Mouse (Mus musculus): ENCODE measurements at regions not wholly inside any gene's neighbourhood (a gene's known extent, or its start where the extent isn't known, plus 50 kb on each side); places are given as distances from the start of the nearest gene placed in this dataset.

DNA sequence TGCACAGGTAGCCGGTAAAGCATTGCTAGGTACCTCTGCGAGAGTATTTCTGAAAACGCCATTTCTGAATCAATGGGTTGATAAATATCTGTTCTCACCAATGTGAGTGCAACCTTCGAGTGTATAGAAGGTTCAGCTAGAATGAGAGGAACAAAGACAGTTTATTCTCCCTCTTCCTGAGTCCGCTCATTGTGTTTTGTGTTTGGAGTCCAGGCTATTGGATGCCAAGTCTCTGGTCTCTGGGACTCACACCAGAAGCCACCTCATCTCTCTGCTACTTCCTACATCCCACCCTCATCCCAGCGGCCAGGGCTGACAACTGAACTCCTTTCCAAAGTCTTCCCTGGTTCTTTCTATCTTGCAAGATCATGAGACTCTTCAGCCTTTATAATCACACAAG lies 62.7 kb downstream of the Lrrc30 start:
- H3K9me3 ChIP-seq (replicated peaks) = no peaks in the 10 kb centered on the region
- 59% methylated on average over 6 of the region's 6 CpGs for WGBS (ENCODE audit: insufficient replicate concordance)
- H3K27ac ChIP-seq (replicated peaks) = no peak overlapping the region
- no peak overlapping the region for H3K9ac ChIP-seq
- ATAC-seq (ENCODE audit: insufficient read depth) = no peak
- H3K36me3 ChIP-seq (replicated peaks) = no peaks in the 10 kb centered on the region
- no peaks in the 10 kb centered on the region for H3K4me1 ChIP-seq (replicated peaks)
- H3K4me3 ChIP-seq (replicated peaks) = no peak overlapping the region
- no peaks in the 10 kb centered on the region for H3K27me3 ChIP-seq
- H3K4me2 ChIP-seq = no peak overlapping the region

DNA sequence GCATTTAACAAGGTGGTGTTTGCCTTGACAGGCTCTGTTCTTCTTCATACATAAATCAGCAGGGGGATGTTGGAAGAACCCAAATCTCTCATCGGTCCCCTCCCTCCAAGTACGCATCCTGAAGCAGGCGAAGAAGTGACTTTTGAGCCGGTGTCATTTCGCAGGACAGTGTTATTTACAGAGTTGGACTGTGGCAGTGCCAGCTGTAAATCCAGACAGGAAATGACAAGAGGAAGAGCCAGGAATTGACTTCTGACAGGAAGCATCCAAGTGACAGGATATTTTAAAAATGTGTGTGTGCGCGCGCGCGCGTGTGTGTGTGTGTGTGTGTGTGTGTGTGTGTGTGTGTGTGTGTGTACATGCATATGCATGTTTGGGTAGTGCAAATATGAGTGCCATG lies 66.3 kb downstream of the Lrrc30 start:
- no peaks in the 10 kb centered on the region for H3K27me3 ChIP-seq
- no peaks in the 10 kb centered on the region for H3K36me3 ChIP-seq (replicated peaks)
- H3K27ac ChIP-seq (replicated peaks) = no peak overlapping the region
- no peak for ATAC-seq (ENCODE audit: insufficient read depth)
- no peaks in the 10 kb centered on the region for H3K9me3 ChIP-seq (replicated peaks)
- no peak overlapping the region for H3K4me3 ChIP-seq (replicated peaks)
- no peaks in the 10 kb centered on the region for H3K4me1 ChIP-seq (replicated peaks)
- 65% methylated on average over 11 of the region's 11 CpGs for WGBS (ENCODE audit: insufficient replicate concordance)
- no peak overlapping the region for H3K9ac ChIP-seq
- no peak overlapping the region for H3K4me2 ChIP-seq

DNA sequence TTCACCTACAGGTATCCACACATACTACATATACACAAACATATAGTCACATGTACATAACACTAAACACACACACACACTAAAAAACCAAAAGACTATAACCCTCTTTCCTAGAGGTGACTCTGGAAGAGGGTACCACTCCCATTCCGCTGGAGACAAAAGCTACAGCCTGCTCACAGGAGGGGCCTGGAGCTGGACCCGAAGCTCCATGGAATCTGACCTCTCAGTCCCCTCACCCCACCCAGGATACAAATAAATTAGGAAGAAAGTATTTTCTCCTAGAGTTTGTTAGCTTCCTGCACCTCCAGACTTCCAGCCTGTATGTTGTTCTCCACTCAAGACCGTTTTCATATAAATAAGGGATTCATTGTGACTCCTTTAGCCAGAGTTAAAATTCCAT lies 66.8 kb downstream of the Lrrc30 start:
- ATAC-seq (ENCODE audit: insufficient read depth) = no peak
- H3K27me3 ChIP-seq = no peaks in the 10 kb centered on the region
- 54% methylated on average over 3 of the region's 3 CpGs for WGBS (ENCODE audit: insufficient replicate concordance)
- H3K9ac ChIP-seq = no peak overlapping the region
- no peaks in the 10 kb centered on the region for H3K36me3 ChIP-seq (replicated peaks)
- no peaks in the 10 kb centered on the region for H3K4me1 ChIP-seq (replicated peaks)
- H3K4me2 ChIP-seq = no peak overlapping the region
- no peak overlapping the region for H3K27ac ChIP-seq (replicated peaks)
- no peak overlapping the region for H3K4me3 ChIP-seq (replicated peaks)
- H3K9me3 ChIP-seq (replicated peaks) = no peaks in the 10 kb centered on the region

DNA sequence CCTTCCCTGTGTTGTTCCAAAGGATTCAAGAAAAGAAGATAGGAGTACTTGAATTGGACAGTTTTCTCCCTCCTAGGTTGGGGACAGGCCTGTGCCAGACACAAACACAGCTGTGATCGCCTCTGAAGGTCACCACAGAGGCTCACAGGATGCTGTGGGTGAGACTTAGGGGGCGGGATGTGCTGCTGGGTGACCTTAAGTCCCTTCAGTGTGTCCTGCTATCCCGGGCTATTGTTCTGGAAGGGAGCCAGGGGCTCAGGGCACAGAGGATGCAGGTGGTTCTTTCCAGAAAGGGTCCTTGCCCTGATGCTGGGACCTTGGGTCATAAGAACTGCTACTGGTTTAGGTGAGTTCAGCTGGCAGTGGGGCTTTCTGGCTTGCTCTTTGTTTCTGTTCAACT lies 67.7 kb downstream of the Lrrc30 start:
- 30% methylated on average over 3 of the region's 3 CpGs for WGBS (ENCODE audit: insufficient replicate concordance)
- Histone ChIP-seq H3K9me3 (replicated peaks) (no peaks in the 10 kb centered on the region), H3K27ac (replicated peaks) (no peak overlapping the region), H3K27me3 (no peaks in the 10 kb centered on the region), H3K4me3 (replicated peaks) (no peak overlapping the region), H3K9ac (no peak overlapping the region), H3K4me2 (no peak overlapping the region), H3K36me3 (replicated peaks) (no peaks in the 10 kb centered on the region), H3K4me1 (replicated peaks) (no peaks in the 10 kb centered on the region)
- no peak for ATAC-seq (ENCODE audit: insufficient read depth)

DNA sequence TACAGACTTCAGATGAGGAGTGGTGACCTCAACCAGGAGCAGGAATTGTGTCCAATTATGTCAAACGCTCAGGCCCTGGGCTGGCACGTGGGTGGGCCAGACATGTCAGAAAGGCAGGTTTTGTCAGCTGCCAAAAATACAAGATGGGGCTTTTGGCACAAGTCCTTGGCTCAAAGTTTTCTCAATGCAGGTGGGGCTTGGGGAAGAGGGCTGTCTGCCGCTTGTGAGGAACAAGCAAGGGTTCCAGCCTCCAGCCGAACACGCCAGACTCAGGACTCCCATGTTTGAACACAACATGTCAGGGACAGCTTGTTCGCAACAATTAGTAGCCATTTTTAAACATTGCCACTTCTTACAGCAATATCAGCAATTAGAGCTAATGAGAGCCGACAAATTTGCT lies 69.5 kb downstream of the Lrrc30 start:
- 66% methylated on average over 7 of the region's 7 CpGs for WGBS (ENCODE audit: insufficient replicate concordance)
- no peaks in the 10 kb centered on the region for H3K27me3 ChIP-seq
- ATAC-seq (ENCODE audit: insufficient read depth) = no peak

DNA sequence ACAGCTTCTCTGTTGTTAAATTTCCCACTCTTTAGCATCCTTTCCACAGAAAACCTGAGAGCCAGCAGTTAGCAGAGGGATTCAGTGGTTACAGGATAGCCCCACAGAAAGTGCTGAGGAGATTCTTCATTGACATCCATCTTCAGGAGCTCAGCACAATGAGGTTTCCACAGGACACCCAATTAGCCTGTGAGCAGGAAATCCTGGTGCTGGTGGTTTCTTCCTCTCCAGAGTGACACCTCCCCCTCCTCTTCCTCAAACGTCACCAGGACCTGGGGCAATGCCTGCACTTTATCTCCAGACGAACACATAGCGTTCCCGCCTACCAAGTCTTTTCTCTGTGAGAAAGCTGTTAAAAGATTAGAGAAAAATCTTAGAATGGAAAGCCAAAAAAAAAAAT lies 70.7 kb downstream of the Lrrc30 start:
- Histone ChIP-seq H3K9me3 (replicated peaks) (no peaks in the 10 kb centered on the region), H3K4me1 (replicated peaks) (no peaks in the 10 kb centered on the region), H3K27ac (replicated peaks) (no peak overlapping the region), H3K4me3 (replicated peaks) (no peak overlapping the region), H3K36me3 (replicated peaks) (no peaks in the 10 kb centered on the region), H3K9ac (no peak overlapping the region), H3K4me2 (no peak overlapping the region), H3K27me3 (no peaks in the 10 kb centered on the region)
- 25% methylated on average over 4 of the region's 4 CpGs for WGBS (ENCODE audit: insufficient replicate concordance)
- no peak for ATAC-seq (ENCODE audit: insufficient read depth)

More for the DNA sequence above, 69.5 kb downstream of the Lrrc30 start:
- no peak overlapping the region for H3K27ac ChIP-seq (replicated peaks)
- no peak overlapping the region for H3K4me3 ChIP-seq (replicated peaks)
- no peaks in the 10 kb centered on the region for H3K9me3 ChIP-seq (replicated peaks)
- H3K4me1 ChIP-seq (replicated peaks) = no peaks in the 10 kb centered on the region
- no peaks in the 10 kb centered on the region for H3K36me3 ChIP-seq (replicated peaks)
- no peak overlapping the region for H3K4me2 ChIP-seq
- H3K9ac ChIP-seq = no peak overlapping the region

DNA sequence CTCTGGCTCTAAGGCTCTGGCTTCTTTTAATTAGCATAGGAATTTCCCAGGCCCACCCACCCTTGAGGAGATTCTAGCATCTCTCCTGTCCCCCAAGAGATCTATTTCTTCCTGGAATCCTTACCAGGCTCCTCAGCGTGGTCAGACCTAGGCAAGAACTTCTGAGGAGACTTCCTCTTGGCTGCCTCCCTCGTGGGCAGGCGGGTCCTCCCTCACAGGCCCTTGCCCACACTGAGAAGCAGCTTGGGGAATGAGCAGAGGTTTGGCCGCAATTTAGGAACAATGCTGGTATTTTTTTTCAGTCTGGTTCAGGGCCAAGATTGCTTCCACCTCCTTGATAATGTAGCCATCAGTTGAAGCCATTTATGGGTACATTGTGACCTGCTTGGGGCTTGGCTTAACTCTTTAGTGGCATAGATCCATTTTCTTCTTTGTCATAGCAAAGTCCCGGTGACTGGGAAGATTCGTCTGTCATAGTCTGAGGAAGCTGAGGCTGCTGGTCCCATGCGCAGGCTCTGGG lies 75.1 kb downstream of the Lrrc30 start:
- Histone ChIP-seq H3K4me2 (no peak overlapping the region), H3K9me3 (replicated peaks) (no peaks in the 10 kb centered on the region), H3K36me3 (replicated peaks) (no peaks in the 10 kb centered on the region), H3K4me1 (replicated peaks) (no peaks in the 10 kb centered on the region), H3K27me3 (no peaks in the 10 kb centered on the region), H3K4me3 (replicated peaks) (no peak overlapping the region), H3K27ac (replicated peaks) (no peak overlapping the region), H3K9ac (no peak overlapping the region)
- no peak for ATAC-seq (ENCODE audit: insufficient read depth)
- 45% methylated on average over 7 of the region's 7 CpGs for whole genome bisulfite sequencing (ENCODE audit: insufficient replicate concordance)

DNA sequence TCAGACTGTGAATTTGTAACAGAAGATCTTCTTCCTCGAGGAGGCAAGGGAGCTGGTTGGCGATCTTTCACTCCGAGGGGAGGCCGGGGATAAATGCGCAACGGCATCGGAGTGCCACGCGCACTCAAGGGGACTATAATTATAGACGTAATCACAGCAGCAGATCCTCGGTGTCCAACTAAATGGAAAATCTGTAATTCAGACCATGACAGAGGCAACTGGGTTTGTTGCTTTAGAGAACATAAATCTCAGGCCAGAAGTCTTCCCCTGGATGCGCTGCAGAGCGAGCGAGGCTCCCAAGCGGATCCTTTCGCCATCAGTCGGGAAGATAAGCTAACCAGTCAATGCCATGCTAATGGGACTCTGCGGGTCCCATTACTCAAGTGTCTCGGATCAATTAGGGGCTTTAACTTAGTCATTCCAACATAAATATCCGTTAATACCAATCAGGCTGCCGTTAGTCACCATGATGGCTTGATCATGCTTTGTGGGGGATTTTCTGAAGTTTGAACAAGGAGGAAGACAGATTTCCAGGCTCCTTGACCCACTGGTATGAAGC lies 79.9 kb downstream of the Lrrc30 start:
- H3K27ac ChIP-seq (replicated peaks) = no peak overlapping the region
- 81% methylated on average over 21 of the region's 21 CpGs for WGBS (ENCODE audit: insufficient replicate concordance)
- no peak overlapping the region for H3K4me3 ChIP-seq (replicated peaks)
- H3K4me2 ChIP-seq = no peak overlapping the region
- H3K9ac ChIP-seq = no peak overlapping the region
- ATAC-seq (ENCODE audit: insufficient read depth) = no peak
- no peaks in the 10 kb centered on the region for H3K4me1 ChIP-seq (replicated peaks)
- no peaks in the 10 kb centered on the region for H3K27me3 ChIP-seq
- no peaks in the 10 kb centered on the region for H3K9me3 ChIP-seq (replicated peaks)
- no peaks in the 10 kb centered on the region for H3K36me3 ChIP-seq (replicated peaks)

DNA sequence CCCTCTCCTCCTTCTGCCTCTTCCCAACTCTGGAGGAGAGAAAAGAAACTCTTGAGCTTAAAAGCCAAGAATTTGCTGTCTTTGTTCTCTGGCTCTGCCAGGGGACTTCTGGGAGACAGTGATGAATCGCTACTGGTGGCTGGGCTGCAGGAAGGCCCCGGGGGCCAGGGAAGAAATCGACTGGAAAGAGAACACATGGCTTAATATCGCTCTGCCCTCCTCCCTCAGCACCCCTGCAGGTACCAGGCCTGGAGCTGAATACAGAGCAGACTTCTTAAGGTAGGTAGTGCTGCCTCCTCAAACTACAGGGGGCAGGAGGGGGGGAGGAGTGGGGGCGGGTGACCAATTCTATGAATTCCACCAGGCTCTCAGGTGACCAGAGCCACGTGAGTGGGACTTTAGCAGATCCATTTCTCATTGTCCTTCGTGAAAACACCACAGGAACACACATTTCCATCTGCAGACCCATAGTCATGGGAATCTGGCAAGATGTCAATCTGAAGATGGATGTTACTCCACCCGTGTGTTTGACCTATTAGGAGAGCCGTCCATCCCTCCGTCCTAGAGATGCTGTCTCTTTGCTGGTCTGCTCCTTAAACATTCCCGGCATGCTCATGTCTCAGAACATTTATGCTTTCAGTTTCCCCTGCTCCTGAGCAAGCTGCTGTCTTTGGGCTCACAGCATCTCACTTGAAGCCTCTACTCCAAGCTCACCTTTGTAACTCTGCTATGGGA lies 83.4 kb downstream of the Lrrc30 start:
- ATAC-seq (ENCODE audit: insufficient read depth) = no peak
- H3K4me3 ChIP-seq (replicated peaks) = no peak overlapping the region
- H3K9me3 ChIP-seq (replicated peaks) = 0 out of 2 replicates have a peak, but pooled peaks cover 3% of the 10 kb centered on the region
- H3K9ac ChIP-seq = no peak overlapping the region
- H3K4me1 ChIP-seq (replicated peaks) = no peaks in the 10 kb centered on the region
- 59% methylated on average over 11 of the region's 11 CpGs for WGBS (ENCODE audit: insufficient replicate concordance)
- H3K27me3 ChIP-seq = no peaks in the 10 kb centered on the region
- H3K27ac ChIP-seq (replicated peaks) = no peak overlapping the region
- no peak overlapping the region for H3K4me2 ChIP-seq
- no peaks in the 10 kb centered on the region for H3K36me3 ChIP-seq (replicated peaks)

DNA sequence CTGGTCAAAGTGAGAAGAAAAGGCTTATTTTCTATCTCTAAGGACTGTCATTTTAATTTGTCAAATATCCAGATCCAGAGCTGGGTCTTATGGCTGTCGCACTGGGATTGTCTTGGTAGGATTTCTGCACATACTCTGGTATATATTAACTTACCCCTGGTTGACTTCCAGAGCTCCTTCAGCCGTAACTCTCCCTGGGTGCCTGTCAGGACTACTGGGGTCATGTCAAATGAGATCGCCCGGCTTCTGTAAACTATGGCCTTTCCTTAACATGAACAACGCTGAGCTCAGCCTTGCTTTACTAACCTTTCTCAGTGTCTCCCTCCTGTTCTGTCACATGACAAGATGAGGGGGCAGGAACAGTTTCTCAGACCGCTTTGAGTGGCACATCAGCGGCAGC lies 88.1 kb downstream of the Lrrc30 start:
- H3K9me3 ChIP-seq (replicated peaks) = 0 out of 2 replicates have a peak, but pooled peaks cover 3% of the 10 kb centered on the region
- 68% methylated on average over 7 of the region's 7 CpGs for WGBS (ENCODE audit: insufficient replicate concordance)
- no peaks in the 10 kb centered on the region for H3K4me1 ChIP-seq (replicated peaks)
- H3K36me3 ChIP-seq (replicated peaks) = no peaks in the 10 kb centered on the region
- no peak overlapping the region for H3K4me2 ChIP-seq
- no peak for ATAC-seq (ENCODE audit: insufficient read depth)
- H3K4me3 ChIP-seq (replicated peaks) = no peak overlapping the region
- no peaks in the 10 kb centered on the region for H3K27me3 ChIP-seq
- no peak overlapping the region for H3K9ac ChIP-seq
- H3K27ac ChIP-seq (replicated peaks) = no peak overlapping the region

DNA sequence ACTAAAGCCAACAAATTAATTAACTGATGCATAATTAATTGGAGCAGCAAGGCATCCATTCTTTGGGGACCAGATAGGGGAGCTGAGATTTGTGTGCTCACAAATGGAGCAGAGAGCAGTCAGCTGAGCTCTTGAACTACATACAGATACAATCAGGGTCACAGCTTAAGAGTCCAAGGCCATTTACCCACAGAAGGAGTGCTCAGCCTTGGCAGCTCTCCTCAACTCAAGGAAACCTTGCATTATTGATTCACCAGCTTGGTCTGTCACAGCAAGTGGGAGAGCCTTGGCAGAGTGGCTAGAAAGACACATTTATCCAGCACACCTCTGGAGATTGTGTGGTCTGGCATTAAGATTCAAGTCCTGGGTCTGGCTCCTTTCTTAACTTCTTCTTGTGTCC lies 100.2 kb downstream of the Lrrc30 start:
- H3K4me3 ChIP-seq (replicated peaks) = no peak overlapping the region
- no peaks in the 10 kb centered on the region for H3K4me1 ChIP-seq (replicated peaks)
- no peak overlapping the region for H3K4me2 ChIP-seq
- no peak overlapping the region for H3K27ac ChIP-seq (replicated peaks)
- H3K9me3 ChIP-seq (replicated peaks) = no peaks in the 10 kb centered on the region
- no peaks in the 10 kb centered on the region for H3K27me3 ChIP-seq
- no peaks in the 10 kb centered on the region for H3K36me3 ChIP-seq (replicated peaks)
- no peak overlapping the region for H3K9ac ChIP-seq
- no peak for ATAC-seq (ENCODE audit: insufficient read depth)
